Mouse (Mus musculus): Measurements from ENCODE around the gene Gm9945.
A peak's percentile ranks its signal among the peaks of the same experiment; 100 is the strongest.

The Gm9945 gene

DNA sequence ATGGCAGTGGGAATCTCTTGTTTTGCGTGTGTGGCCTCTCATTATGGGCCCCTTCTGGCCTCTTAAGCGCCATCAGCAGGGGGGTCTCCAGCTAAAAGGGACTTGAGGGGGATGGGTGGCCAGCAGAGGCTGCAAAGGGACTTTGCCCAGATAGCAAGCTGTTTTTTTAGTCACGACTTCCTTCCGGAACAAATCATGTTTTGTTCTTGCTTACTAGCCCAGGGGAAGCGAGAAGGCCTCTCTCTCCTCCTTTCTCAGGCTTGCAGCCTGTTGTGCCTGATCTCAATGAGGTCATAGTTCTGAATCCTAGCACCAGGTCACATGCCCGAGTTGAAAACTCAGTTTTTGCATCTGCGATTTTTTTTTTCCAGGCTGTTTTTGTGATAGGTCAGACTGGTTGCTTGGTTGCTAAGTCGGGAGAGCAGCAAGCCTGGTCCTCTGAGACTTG lies 12.0 kb downstream of the Gm9945 start:
- no peak for DNase-seq (ENCODE audit: extremely low read depth, insufficient read length, low spot score)

DNA sequence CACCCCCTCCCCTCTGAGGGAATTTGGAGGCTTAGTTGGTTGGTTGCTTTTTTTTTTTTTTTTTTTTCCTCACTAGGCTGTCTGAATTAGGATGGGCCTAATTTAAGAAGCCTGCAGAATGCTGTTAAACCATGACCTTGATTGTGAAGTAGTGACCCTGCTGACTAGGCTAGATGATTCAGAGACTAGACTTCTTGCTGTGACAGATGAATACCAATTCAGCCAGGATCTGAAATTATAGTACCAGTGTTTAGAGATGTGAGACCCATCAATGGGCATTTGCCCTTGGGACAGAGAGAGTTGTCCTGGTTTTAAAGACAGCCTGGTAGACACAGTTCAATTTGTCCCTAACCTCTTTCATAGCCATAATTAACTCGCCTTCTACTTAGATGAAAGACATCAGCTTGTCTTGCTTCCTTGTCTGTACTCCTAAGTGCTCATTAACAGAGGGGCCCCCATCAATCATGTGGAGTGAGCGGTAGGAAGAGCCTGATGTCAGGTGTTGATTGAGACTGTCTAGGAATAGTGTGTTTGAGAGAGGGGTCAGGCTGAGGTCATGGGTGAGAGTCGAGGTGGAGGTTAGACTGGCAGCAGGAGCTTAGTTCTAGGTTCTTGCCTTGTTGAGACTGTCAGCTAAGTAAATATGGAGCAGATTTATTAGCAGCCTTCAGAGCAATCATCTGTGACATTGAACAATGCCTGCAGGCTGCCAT lies 13.4 kb downstream of the Gm9945 start:
- no peak for DNase-seq (ENCODE audit: extremely low read depth, insufficient read length, low spot score)

DNA sequence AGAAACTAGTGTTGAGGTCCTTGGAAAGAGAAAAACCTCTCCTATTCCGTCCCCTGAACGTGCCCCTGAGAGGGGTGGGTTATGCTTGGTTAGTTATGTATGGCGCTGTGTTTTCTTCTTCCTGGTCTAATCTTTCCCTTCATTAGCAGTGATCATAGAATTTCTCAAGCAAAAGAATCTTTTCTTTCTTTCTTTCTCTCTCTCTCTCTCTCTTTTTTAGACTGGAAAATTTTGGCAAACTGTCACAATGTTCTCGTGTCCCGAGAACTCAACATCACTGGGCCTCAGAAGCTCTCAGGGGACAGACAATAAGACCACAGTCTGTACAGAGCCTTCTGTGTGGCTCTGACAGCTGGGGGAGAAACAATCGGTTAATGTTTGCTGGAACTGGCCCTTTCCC lies 15.5 kb downstream of the Gm9945 start:
- DNase-seq (ENCODE audit: extremely low read depth, insufficient read length, low spot score): no peak

DNA sequence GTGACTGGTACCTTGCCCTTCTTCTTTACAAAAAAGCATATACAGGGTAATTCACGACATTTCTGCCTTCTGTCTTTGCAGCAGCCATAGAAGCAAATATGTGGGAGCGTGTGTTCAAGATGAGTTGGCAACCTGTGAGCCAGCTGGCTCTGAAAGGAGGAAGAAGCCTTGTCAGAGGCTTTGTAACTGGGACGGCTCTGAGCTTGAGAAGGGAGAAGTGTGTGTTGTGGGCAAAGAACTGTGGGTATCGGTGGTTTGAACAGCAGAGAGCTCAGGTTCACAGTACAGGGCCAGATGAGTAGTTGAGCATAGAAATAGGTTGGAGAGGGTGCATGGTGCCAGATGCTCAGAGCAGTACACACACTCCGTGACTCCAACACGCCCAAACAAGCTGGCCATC lies 17.0 kb downstream of the Gm9945 start:
- no peak for DNase-seq (ENCODE audit: extremely low read depth, insufficient read length, low spot score)

DNA sequence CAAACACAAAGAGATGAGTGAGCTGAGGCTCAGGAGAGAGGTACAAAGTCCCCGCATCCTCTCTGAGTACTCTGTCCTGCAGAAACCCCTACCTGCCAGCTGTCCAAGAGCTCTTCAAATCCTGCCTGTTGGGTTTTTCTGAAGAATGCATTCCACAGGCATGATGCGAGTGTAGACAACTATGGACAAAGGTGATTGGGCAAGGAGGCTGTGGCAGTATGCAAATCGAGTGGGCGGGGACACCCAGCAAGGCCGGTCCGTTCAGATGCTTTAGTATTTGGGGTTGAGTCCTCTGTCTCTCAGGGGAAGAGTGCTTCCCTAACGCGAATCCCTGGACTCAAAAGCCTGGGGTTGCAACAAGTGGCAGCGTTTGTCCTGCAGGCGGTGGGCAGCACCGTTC lies 20.6 kb downstream of the Gm9945 start:
- peak; percentile 64 for DNase-seq (ENCODE audit: extremely low read depth, insufficient read length, low spot score)

DNA sequence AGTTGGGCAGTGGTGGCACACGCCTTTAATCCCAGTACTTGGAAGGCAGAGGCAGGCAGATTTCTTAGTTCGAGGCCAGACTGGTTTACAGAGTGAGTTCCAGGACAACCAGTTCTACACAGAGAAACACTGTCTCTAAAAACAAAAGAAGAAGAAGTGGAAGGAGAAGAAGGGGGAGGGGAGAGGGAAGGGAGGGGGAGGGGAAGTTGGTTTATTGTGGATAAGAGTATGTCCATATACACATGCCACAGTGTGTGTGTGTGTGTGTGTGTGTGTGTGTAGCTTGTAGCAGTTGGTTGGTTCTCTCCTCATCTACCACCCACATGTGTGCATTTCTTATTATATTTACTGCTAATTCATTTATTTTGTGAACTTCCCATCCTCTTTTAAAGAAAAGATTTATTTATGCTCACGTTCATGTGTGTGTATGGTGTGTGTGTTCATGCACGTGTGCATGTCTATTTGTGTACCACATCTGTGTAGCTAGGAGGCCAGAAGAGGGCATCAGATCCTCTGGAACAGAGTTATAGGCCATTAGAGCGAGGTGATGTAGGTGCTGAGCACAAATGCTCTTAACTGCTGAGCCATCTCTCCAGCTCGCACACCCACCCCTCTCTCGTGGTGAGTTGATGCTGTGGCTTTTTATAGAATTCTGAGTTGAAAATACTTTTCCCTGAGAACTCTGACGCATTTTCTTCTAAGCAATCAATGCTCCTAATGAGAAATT lies 22.2 kb downstream of the Gm9945 start:
- no peak for DNase-seq (ENCODE audit: extremely low read depth, insufficient read length, low spot score)

DNA sequence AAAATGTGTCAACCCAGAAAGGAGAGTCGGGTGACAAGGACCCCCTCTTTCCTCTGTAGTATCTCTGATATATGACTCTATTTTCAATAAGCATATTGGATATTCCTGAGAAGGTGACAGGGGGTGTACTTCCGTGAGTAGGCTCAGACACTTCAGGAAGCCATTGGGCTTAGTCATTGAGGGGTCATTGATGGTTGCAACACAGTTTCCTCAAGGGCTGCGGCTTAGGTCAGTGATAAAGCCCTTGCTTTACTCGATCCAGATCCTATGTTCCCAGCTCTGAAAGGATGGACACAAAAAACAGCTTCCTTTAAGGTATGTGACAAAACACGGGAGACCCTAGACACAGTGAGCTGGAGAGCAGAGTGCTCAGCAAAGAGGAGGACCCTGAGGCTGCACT lies 23.8 kb downstream of the Gm9945 start:
- no peak for DNase-seq (ENCODE audit: extremely low read depth, insufficient read length, low spot score)

DNA sequence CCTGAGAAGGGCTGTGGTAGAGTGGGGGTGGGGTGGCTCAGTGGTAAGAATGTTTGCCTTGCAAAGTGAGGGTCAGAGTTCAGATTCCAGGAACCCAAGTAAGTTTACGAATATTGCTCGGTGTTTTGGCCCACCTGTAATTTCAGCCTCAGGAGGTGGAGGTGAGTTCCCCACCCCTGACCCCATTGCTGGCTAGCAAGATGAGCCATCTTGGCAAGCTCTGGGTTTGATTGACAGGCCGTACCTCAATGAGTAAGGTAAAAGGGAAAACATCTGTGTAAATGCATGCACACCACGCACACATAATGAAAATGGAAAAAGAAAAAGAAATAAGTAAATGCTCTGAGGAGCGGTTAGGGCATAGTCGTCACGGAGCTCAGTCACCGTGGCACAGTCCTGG lies 24.4 kb downstream of the Gm9945 start:
- DNase-seq (ENCODE audit: extremely low read depth, insufficient read length, low spot score): no peak

DNA sequence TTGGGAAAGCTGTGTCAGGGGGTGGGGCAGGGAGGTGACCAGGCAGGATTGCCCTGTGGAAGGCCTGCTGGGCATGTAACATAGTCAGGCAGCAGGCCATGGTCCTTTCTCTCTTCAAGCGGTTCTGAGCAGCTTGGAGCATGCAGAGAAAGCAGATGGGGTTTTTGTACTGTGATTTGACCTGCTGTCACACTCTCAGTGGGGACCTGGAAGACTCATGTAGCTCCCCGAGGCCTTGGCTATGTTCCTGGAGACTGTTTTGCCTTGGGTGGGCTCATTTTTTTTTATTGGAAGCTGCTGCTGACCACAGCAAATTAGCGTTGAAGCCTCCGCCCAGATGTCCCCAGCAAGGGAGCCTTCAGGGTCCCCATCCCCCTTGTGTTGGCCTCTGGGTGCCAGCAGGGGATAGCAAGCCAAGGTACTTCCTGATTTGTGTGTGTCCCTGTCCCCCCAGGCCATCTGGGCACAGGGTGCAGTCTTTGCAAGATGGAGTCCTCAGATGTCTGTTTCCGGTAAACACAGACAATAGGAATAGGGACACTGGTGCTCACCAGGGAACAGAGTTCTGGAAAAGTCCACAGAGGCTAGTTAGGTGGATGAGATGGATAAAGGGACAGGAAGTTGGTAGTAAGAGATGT lies 25.2 kb downstream of the Gm9945 start:
- no peak for DNase-seq (ENCODE audit: extremely low read depth, insufficient read length, low spot score)

DNA sequence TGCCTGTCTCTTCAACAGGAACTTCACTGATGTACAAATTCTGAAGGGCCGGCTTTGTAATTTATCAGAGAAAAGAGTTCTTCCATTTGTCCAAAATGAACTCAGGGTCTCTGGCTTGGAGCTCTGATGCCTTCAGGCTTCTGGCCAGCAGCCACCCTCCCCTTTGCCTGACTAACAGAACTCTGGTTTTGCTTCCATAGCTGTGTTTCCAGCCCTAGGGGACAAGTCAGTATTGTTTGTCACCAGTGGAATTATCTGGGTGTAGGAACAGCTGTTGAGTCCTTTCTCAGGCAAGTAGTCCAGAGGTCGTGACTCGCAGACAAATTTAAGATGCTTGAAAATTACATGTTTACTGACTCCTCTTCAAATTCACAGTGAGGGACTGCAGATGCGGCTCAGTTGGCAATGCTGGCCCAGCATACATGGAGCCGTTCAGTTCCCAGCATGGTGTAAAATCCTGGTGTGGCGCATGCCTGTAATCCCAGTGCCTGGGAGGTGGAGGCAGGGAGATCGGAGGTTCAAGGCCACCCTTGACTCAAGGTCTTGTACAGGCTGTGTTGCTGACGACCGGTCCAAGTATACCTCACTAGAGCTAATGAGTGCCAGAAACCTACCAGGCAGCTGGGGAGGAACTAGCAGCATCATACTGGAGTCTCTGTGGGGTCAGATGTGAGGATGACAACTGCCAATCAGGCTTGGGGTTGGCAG lies 27.3 kb downstream of the Gm9945 start:
- no peak for DNase-seq (ENCODE audit: extremely low read depth, insufficient read length, low spot score)

DNA sequence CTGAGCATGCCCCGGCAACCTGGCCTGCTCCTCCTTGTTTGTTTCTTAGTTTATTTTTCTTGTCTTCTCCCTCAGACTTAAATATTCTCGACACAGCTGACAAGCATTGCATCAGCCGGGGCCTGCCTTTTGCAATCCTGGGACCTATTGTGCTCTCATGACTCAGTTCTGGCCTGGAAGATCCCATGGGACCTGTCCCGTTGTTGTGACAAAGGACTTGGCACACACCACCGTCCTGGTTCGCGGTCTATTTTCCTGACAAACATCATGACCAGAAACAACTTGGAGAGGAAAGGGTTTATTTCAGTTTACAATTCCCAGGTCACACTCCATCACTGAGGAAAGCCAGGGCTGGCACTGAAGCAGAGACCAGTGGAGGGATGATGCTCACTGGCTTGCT lies 28.2 kb downstream of the Gm9945 start:
- peak; percentile 82 for DNase-seq (ENCODE audit: extremely low read depth, insufficient read length, low spot score)

DNA sequence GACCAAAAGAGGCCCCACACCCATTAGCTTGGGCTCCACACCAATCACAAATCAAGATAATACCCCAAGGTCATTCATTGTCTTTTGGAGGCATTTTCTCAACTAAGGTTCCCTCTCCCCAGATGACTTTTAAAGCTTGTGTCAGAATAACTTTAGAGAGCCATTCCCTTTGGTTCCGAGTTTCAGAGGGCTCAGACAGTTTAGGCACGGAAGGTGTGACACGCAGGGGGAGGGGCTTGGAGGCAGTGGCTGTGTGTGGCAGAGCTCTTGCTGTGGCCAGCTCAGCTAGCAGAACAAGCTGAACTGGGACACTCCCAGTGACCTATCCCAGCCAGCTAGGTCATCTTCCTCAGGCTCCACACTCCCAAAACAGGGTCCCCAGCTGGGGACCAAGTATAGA lies 28.6 kb downstream of the Gm9945 start:
- peak; percentile 67 for DNase-seq (ENCODE audit: extremely low read depth, insufficient read length, low spot score)

DNA sequence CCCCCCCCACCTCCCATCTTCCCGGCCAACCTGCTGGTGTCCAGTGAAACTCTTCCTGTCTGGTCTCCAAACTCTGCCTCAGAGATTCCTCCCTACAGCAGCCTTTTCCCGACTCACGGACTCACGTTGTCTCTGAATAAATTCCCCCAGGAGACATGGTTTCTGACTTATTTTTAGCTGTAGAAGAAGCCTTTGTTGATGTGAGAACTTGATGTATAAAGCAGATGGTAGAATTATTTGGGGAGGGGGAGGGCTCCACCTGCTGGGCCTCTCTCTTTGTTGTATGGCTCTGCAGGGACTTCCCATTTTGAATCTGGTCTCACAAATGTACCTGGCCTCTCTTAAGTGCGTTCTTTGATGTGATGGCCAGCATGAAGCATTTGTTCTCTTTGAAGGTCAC lies 30.4 kb downstream of the Gm9945 start:
- no peak for DNase-seq (ENCODE audit: extremely low read depth, insufficient read length, low spot score)

DNA sequence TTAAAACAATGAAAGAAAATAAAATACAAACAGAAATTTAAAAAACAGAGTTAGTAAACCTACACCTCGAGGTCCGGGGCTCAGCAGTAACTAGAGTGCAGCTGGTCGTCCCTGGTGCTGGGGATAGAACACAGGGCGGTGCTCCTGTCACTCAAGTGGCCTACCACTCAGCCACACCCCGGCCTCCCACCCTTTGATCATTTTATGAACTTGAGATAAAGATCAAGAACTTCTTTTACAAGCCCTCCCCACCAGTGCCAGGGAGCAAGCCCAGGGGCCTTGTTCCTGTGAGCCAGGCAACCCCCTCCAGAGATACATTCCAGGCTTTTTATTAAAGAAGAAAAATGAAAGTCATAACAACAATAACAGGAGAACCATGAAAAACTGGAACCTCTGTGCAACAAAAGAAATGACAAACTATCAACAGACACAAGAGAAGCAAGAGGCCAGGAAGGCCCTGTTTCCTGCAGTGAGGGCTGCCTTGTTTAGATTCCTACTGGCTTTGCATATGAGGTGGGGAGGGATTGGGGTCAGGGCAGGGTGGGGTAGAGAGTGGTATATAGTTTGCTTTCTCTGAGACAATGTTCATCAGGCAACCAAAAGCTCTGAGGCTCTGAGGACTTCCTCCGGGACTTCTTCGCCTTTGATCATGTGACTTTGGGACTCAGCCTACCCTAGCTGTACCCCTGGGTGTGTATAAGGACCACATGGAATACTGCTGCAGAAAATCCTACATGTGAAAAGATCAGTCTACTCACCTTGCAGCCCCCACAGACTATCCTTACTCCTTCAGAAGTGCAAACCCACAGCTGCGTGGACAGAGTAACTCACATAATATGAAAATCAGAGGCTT lies 37.0 kb downstream of the Gm9945 start:
- no peak for DNase-seq (ENCODE audit: extremely low read depth, insufficient read length, low spot score)

DNA sequence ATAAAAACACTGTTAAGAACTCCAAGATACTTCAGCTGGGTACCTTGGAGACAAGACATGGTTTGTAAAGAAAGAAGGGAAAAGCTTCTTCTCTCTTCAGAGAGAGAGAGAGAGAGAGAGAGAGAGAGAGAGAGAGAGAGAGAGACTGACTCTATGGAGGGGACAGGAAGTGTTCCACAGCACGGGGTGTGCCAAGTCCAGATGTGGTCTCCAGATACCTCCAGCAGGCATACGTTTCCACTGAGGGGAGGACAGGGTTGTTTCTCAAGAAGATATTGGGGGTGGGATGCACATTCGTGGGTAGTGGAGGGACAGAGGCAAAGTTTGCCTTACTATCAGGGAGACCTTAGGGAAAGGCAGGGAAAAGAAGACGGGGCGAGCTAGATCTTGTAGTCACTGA lies 38.8 kb downstream of the Gm9945 start:
- DNase-seq (ENCODE audit: extremely low read depth, insufficient read length, low spot score): no peak

DNA sequence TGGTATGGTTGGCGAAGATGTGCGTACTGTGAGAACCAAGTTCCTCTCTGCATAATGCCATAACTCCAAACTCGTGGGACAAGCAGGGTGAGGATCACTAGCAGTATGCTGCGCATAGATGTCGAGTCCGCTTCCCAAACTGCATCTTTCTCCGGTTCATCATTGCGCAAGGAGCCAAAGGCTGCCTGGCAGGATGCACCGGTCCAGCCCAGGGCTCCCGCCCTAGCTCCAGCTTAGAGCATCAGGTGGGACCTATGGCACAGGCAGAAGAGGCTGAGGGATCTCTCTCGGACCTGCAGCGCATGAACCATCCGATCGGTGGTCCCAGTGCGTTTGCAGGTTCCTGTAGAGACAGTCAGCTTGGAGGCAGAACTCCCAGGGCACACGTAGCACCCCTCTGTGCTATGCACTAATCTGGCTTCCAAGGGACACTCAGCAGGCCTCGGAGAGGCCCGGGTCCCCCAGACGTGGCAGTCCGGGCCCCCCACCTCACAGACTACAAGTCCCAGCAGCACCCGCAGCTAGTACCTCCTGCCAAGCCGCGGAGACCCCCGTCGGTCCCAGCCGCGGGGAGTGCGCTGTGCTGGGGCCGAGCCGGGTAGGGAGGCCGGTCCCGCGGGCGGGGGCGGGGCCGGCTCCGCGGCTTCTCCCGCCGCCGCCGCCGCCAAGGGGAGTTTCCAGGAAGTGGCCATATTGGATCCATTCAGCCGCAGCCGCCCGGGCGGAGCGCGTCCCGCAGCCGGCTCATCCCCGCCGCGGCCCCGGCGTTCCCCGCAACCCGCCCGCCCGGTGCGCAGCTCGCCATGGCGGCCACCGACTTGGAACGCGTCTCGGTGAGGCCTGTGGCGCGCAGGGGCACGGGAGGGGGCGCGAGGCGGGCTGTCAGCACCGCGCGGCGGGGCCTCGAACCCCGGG lies 39.5 kb downstream of the Gm9945 start, which contains the start of gene Sept8:
Sept8 (plus strand) TSS at position 51 of the 915 bp plus-strand sequence.
- peak; percentile 73 for DNase-seq (ENCODE audit: extremely low read depth, insufficient read length, low spot score)

DNA sequence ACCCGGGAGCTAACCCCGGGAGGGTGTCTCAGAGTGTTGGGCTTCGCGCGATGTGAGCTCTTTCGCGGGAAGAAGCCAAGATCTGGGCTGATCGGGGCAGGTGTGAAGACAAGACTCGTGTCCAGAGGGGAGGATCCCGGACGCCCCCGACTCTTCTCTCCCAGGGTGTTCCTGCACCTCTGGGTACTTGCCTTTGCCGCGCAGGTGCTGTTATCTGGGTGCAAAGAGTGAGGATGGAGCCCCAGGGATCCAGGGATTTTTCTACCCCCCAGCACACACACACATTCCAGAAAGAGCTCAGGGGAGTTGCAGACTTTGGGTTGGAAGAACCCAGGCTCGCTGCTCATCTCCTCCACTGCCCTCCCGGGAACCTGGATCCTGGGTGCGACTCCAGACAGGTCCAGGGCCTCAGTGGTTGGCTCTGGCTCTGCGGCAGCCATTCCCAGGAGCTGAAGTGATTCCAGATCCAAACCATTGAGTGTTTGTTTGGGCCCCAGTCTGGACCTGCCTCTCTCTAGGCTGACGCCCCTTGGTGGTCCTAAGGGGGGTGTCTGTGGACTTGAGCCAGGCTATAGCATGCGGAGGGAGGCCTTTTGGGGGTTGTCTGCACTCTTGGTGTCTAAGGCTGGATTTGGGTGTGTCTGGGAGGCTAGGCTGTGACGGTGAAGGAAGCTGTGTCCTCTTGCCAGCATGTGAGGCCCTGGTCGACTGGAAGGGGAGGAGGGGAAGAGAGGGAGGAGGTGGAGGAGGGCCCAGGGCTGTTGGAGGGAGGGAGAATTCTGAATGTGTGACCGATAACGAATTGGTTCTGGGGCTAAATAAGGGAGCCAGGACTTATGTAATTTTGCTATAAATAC lies 40.4 kb downstream of the Gm9945 start:
- DNase-seq (ENCODE audit: extremely low read depth, insufficient read length, low spot score): peak; percentile 75

DNA sequence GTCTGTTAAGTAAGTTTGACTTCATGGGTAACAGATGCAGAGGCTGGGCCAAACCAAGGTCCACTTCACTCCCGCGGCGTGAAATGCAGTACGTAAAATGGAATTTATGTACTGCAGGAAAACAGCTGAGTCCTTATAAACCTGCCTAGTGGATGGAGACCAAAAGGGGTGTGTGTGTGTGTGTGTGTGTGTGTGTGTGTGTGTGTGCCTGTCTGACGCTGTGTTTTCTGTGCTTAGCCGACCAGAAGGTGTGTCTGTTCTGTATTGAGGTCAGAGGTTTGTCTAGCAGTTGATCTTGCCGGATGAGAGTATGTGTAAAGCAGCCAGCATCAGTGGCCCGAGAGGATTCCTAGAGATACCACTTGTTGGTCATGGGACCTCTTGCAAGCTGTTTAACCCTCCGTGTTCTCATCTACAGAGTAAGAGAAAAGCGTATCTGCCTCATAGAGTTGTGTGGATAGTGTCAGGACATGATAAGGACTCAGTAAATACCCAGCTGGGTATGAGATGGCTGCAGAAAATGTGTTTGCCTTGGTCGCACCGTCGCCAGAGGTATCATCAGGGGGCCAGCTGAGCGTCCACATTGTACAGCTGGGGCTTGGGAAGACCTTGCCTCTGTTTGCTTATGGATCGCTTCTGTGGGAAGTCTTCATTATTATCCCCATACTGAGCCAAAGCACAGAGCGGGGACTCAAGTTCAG lies 41.3 kb downstream of the Gm9945 start:
- no peak for DNase-seq (ENCODE audit: extremely low read depth, insufficient read length, low spot score)
